Mouse (Mus musculus) heart, embryonic 11.5 days (tissue): Measurements from ENCODE around the gene Crtc2. TPM values are rescaled to one million over a fixed set of nuclear protein-coding genes. Genes with fewer than 3 reads are reported as not detected.
A peak's percentile ranks its signal among the peaks of the same experiment; 100 is the strongest.

Experiments used
- ATAC-seq: fragments of 200-750 bp; cut with Nextera tagmentation; replicated peaks from 2 replicates; pipeline ENCODE4 v1.8.0; 2017; ENCODE audit warnings: moderate library complexity; ENCODE audit not compliant: insufficient number of reproducible peaks, low FRiP score, low TSS enrichment
- H3K27ac ChIP-seq: fragments of 300-500 bp; sonication (generic); 2 replicates; pipeline ENCODE4 v1.5.1; 2014; ENCODE audit warnings: mild to moderate bottlenecking, low read depth, low read length
- H3K27me3 ChIP-seq: fragments of 300-500 bp; sonication (generic); 2 replicates; pipeline ENCODE4 v1.6.1; 2014; ENCODE audit warnings: mild to moderate bottlenecking, low read length, mixed read lengths; ENCODE audit not compliant: control insufficient read depth, insufficient read depth
- H3K36me3 ChIP-seq: fragments of 300-500 bp; sonication (generic); 2 replicates; pipeline ENCODE4 v1.6.1; 2014; ENCODE audit warnings: mild to moderate bottlenecking, low read length, moderate library complexity, mixed read lengths; ENCODE audit not compliant: control insufficient read depth, insufficient read depth
- H3K4me1 ChIP-seq: fragments of 300-500 bp; sonication (generic); 2 replicates; pipeline ENCODE4 v1.6.1; 2014; ENCODE audit warnings: low read length; ENCODE audit not compliant: control insufficient read depth, insufficient read depth
- H3K4me2 ChIP-seq: fragments of 300-500 bp; sonication (generic); 2 replicates; pipeline ENCODE4 v1.6.1; 2014; ENCODE audit warnings: mild to moderate bottlenecking, moderate library complexity
- H3K4me3 ChIP-seq: fragments of 300-500 bp; sonication (generic); 2 replicates; pipeline ENCODE4 v1.5.1; 2014; ENCODE audit warnings: low read depth, low read length
- H3K9ac ChIP-seq: fragments of 300-500 bp; sonication (generic); 2 replicates; pipeline ENCODE4 v1.6.1; 2014; ENCODE audit warnings: mild to moderate bottlenecking, low read depth, low read length, moderate library complexity
- H3K9me3 ChIP-seq: fragments of 300-500 bp; sonication (generic); replicated peaks from 2 replicates; pipeline ENCODE4 v1.6.1; 2016; ENCODE audit warnings: low read length; ENCODE audit not compliant: control insufficient read depth
- WGBS: fragments of 180-500 bp; shearing (Covaris S2); extraction: QIAGEN DNeasy Blood & Tissue Kit; methylation state at CpG from one replicate; pipeline ENCODE4 v1.1.7; 2014; ENCODE audit not compliant: insufficient replicate concordance; 5-methylcytosine and 5-hydroxymethylcytosine counted together
- polyA plus RNA-seq: library from polyadenylated mRNA; unstranded; fragments of >200 nt; fragmentation: Nextera tagmentation; extraction: Ambion mirVana; gene quantifications from 2 replicates; pipeline ENCODE4 v1.2.1, GENCODE M21; 2014

The Crtc2 gene
- polyA plus RNA-seq, 1 experiment from 2014 or later: 11.6 TPM

GRCm38 (mm10) chr3:90231075-90231474, 22.9 kb upstream of the Crtc2 start:
- Histone ChIP-seq H3K4me3 (peak overlapping the region; percentile 69), H3K27me3 (no peaks in the 10 kb centered on the region), H3K4me2 (peak overlapping the region; percentile 85), H3K36me3 (peaks cover 11% of the 10 kb centered on the region), H3K9ac (peak overlapping the region; percentile 86), H3K4me1 (0 out of 2 replicates have a peak, but pooled peaks cover 3% of the 10 kb centered on the region), H3K9me3 (no peaks in the 10 kb centered on the region), H3K27ac (peak overlapping the region; percentile 84; the same call in 1 of the 2 replicates)
- 14% methylated on average over 8 of the region's 8 CpGs for WGBS
- ATAC-seq: 0 out of 2 replicates have a peak, but pooled peaks have one; percentile 2

GRCm38 (mm10) chr3:90231507-90232333, 22.2 kb upstream of the Crtc2 start, which contains the start of gene Jtb:
Gene Jtb, plus strand, starts transcription at chr3:90231597.
- H3K9me3 ChIP-seq: no peaks in the 10 kb centered on the region
- H3K27ac ChIP-seq: peak within 1 kb of the TSS; percentile 84
- H3K4me1 ChIP-seq: 0 out of 2 replicates have a peak, but pooled peaks cover 3% of the 10 kb centered on the region
- H3K4me3 ChIP-seq: peak within 1 kb of the TSS; percentile 69
- peak; percentile 91 for ATAC-seq
- H3K9ac ChIP-seq: peak within 1 kb of the TSS; percentile 86
- peak within 1 kb of the TSS; percentile 85 for H3K4me2 ChIP-seq
- no peaks in the 10 kb centered on the region for H3K27me3 ChIP-seq
- peaks cover 11% of the 10 kb centered on the region for H3K36me3 ChIP-seq
- under 1% methylated on average over 61 of the region's 61 CpGs for WGBS

GRCm38 (mm10) chr3:90241251-90241650, 12.7 kb upstream of the Crtc2 start:
- no peak overlapping the region for H3K9ac ChIP-seq
- peaks cover 9% of the 10 kb centered on the region; the same call in 1 of the 2 replicates for H3K4me1 ChIP-seq
- H3K27ac ChIP-seq: no peak overlapping the region
- no peak overlapping the region for H3K4me2 ChIP-seq
- no peaks in the 10 kb centered on the region for H3K36me3 ChIP-seq
- no peak for ATAC-seq
- 80% methylated on average over 2 of the region's 2 CpGs for WGBS
- H3K4me3 ChIP-seq: no peak overlapping the region
- no peaks in the 10 kb centered on the region for H3K9me3 ChIP-seq
- no peaks in the 10 kb centered on the region for H3K27me3 ChIP-seq

GRCm38 (mm10) chr3:90241669-90242358, 12.1 kb upstream of the Crtc2 start:
- no peaks in the 10 kb centered on the region for H3K27me3 ChIP-seq
- H3K4me3 ChIP-seq: no peak overlapping the region
- H3K9ac ChIP-seq: no peak overlapping the region
- no peak for ATAC-seq
- peaks cover 9% of the 10 kb centered on the region; the same call in 1 of the 2 replicates for H3K4me1 ChIP-seq
- H3K27ac ChIP-seq: no peak overlapping the region
- no peak overlapping the region for H3K4me2 ChIP-seq
- WGBS: 72% methylated on average over 10 of the region's 10 CpGs
- no peaks in the 10 kb centered on the region for H3K36me3 ChIP-seq
- no peaks in the 10 kb centered on the region for H3K9me3 ChIP-seq

GRCm38 (mm10) chr3:90242984-90243775, 10.8 kb upstream of the Crtc2 start, which contains the start of gene Creb3l4:
Gene Creb3l4, minus strand, starts transcription at chr3:90243512.
- 3% methylated on average over 19 of the region's 19 CpGs for WGBS
- Histone ChIP-seq H3K4me1 (peaks cover 9% of the 10 kb centered on the region; the same call in 1 of the 2 replicates), H3K4me2 (peak within 1 kb of the TSS; percentile 87), H3K9ac (peak within 1 kb of the TSS; percentile 59), H3K36me3 (no peaks in the 10 kb centered on the region), H3K27me3 (no peaks in the 10 kb centered on the region), H3K27ac (no peak within 1 kb of the TSS), H3K9me3 (no peaks in the 10 kb centered on the region), H3K4me3 (peak within 1 kb of the TSS; percentile 45)
- 0 out of 2 replicates have a peak, but pooled peaks have one; percentile 39 for ATAC-seq

GRCm38 (mm10) chr3:90245406-90245805, 8.6 kb upstream of the Crtc2 start:
- 78% methylated on average over 2 of the region's 2 CpGs for WGBS
- ATAC-seq: no peak
- H3K9me3 ChIP-seq: no peaks in the 10 kb centered on the region
- peaks cover 13% of the 10 kb centered on the region for H3K4me1 ChIP-seq
- no peak overlapping the region for H3K9ac ChIP-seq
- H3K27ac ChIP-seq: no peak overlapping the region
- peaks cover 2% of the 10 kb centered on the region; the same call in 1 of the 2 replicates for H3K36me3 ChIP-seq
- H3K4me2 ChIP-seq: no peak overlapping the region
- H3K4me3 ChIP-seq: no peak overlapping the region
- H3K27me3 ChIP-seq: no peaks in the 10 kb centered on the region

GRCm38 (mm10) chr3:90247630-90247959, 6.4 kb upstream of the Crtc2 start:
- H3K9me3 ChIP-seq: no peaks in the 10 kb centered on the region

More at GRCm38 (mm10) chr3:90247630-90247959, 6.4 kb upstream of the Crtc2 start:
- no peak for ATAC-seq
- Histone ChIP-seq H3K4me2 (peak overlapping the region; percentile 93), H3K4me3 (peak overlapping the region; percentile 81), H3K27ac (peak overlapping the region; percentile 95), H3K27me3 (no peaks in the 10 kb centered on the region), H3K4me1 (peaks cover 12% of the 10 kb centered on the region), H3K9ac (peak overlapping the region; percentile 89), H3K36me3 (peaks cover 2% of the 10 kb centered on the region; the same call in 1 of the 2 replicates)
- WGBS: 3% methylated on average over 3 of the region's 3 CpGs
